Mouse (Mus musculus): ENCODE results near the gene Tbc1d19.

Gene Tbc1d19

DNA sequence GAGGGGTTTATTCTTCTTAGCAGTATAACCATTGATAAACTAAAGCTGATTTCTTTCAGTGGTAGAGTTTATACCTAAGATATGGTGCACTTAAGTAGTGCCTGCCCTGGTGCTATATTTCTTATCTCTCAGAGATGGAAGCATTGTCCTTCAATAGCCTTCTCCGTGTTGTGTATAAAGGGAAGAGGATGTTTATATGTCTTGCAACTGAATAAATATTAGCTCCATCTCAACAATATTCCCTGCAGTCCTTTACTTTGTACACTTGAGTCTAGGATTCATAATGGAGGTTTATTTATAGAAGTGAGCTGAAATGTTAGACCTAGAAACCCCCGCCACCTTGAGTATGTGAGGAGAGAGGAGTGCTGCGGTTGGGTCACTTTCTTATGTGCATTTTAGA, 93.4 kb downstream of the Tbc1d19 start:
- in situ Hi-C loops (cut with MboI, MseI) = no loop called here

DNA sequence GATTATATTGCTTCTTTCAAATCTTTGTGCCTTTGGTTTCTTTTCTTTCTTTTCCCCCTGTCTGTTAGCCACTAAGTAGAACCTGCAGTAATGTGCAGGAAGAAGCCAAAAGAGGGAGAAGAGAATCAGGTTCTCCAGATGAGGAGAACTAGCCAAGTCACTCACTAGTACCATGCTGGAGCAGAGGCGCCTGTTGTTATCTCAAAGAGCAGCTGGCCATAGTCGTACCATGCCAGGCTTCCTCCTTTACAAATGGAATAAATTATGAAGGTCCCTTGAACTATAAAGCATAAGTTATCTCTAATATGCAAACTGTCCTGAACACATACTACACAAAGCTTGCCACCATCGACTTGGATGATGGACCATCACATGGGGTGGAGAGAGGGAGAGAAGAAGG, 99.8 kb downstream of the Tbc1d19 start:
- in situ Hi-C loops (cut with MboI, MseI) = no loop called here

DNA sequence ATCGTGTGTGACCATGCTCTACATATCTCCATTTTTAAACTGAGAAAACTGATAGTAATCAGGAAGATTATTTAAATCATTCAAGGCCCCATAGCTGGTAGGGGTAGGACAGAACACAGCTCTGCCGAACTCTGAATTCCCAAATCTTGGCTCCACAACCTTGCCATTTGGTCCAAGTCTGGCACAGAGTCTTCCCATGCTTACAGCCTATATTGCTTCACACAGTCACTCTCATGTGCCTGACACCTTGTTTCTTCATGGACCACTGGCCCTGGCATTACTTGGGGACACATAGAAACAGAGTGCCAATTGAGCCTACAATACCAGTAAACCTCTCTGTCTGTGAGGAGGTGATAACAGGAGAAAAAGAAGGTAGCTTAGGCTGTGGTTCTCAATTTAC, 111.0 kb downstream of the Tbc1d19 start:
- in situ Hi-C loops (cut with MboI, MseI) = no loop called here

DNA sequence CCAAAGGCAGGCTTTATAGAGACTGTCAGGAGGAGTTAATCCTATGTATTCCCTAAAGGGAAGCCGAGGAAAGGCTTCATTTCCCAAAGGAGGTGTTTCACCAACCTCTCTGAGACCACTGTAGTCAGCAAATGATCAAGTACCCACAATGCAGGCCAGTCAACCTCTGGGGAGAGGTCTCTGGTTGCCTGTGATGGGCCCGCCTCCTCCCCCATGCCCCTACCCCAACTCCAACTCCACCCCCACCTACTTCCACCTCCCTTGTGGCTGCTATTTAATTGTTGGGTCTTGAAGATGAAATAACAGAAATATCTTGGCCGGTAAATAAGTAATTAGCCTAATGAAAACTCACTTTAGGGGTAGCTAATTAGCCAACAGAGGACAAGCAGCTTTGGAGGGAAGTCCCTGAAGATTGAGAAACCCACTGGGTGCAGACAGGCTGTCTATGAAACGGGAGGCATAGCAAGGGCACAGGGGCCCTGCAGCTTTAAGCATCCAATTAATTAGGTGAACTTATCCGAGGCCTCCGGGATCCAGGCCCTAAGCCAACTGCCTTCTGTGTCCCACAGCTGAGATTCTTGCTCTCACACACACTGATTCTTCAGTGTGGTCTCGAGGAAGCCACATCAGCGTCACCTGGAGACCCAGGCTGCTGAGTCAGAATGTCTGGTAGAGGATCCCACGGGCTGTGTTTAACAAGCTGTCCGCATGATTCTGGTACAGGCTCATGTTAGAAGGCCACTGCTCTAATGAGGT, 112.9 kb downstream of the Tbc1d19 start:
- in situ Hi-C loops (cut with MboI, MseI) = no loop called here

DNA sequence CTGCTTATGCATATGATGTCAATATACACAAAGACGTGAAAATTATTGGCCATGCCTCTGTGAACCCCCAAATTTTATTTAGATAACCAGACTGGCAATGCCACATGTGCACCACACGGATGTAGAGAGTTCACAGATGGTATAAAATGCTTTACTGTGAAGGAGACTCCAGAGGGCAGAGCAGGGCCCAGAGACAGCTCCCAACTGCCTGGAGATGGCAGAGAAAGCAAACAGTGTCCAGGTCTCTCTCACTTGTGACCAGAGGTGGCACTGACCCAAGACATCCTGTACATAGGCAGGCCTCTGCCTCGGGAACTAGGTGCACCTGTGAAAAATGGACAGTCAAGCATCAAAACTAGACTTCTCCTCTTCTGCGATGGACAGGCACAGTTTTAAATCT, 114.6 kb downstream of the Tbc1d19 start:
- in situ Hi-C loops (cut with MboI, MseI) = no loop called here

DNA sequence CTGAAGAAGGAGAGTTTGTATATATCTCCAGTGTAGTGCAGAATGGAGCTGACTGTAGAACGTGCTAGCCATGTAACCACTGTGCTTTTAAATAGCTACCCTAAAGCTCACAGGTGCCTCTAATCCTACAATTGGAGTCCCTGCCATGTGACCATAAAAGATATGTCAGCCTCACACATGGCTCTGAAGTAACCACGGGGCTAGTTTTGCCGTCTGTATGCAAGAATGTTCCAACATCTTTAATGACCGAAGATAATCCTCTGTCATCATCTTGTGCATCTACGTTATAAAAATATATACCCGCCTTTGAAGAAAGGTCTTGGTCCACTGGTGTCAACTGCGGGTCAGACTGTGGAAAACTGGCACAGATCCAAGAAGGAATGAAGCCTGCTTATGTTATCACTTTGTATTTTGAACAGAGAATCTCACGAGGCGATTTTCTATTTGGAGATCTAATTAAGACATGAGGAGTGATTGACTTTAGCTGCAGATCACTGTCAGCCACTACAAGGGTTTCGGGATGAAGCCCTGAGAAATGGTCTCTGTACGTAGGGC, 117.0 kb downstream of the Tbc1d19 start:
- in situ Hi-C loops (cut with MboI, MseI) = no loop called here

DNA sequence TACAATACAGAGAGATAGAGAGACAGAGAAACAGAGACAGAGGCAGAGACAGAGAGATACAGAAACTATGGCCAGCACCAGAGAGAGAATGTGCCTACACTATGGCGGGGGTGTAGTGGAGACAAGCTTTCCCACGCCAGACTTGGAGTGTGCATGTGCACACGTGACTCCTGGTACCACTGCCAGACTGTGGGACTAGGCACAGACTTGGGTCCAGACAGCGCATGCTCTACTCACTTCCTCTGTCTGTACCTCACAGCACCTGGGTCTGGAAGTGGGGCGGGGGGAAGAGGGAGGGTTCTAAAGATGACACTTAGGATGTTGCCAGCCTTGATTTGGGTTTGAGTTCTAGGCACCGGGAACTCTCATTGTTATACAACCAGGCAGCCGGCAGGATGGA, 118.5 kb downstream of the Tbc1d19 start:
- in situ Hi-C loops (cut with MboI, MseI) = no loop called here

DNA sequence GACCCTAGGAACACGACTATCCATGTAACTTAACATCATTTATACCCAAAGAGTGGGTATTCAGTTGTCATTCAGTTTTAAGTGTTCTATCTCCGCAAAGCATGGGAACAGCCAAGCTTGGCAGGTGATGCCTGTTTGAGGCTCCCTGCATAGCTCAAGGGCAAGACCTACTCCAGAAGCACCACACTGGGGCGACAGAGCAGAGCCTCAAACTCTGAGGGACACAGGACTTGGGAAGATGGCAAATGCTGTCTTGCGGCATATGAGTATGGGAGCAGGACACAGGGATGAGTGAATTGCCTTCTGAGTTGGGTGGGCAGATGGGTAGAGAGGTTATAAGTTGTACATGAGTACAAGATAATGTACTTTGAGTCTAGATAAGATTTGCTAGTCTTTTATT, 119.1 kb downstream of the Tbc1d19 start:
- in situ Hi-C loops (cut with MboI, MseI) = no loop called here

DNA sequence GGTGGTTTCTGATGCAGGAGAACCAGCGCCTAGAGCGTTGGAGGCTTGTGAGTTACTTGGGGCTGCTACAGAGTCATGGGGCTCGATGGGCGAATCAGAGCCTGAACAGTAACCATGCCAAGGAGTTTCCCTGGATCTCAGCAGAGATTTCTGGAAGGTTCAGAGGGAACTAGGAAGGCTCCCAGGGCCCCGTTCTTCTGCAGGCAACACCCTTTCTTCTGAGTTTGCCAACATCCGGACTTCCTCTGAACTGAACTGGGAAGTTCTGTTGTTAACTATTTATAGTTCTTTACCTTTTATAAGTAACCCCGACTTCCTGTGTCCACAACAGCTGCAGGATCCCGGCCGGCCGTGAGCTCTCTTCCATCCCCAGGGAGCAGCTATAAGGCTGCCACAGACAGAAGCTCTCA, 119.8 kb downstream of the Tbc1d19 start:
- in situ Hi-C loops (cut with MboI, MseI) = no loop called here

DNA sequence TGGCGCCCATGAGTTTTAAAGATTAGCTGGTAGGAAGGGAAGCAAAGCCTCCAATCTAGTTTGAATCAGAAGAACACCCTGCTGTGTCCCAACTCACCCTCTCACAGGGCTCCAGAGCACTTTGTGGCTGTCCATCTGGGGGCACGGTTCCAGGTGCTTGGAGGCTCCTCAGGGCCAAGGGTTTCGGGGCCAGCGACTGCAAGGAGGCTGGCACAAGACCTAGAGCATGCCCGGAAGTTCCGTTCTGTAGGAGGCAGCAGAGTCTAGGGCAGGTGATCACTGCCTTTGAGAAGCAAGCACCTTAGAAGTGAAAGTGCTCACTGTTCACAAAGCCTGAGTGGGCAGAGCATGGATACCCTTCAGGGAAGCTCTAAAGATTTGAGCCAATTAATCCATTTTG, 120.4 kb downstream of the Tbc1d19 start:
- in situ Hi-C loops (cut with MboI, MseI) = loop anchor here (10.0 kb wide), 1 partner anchor 695 kb away; no protein-coding TSS in a partner anchor

DNA sequence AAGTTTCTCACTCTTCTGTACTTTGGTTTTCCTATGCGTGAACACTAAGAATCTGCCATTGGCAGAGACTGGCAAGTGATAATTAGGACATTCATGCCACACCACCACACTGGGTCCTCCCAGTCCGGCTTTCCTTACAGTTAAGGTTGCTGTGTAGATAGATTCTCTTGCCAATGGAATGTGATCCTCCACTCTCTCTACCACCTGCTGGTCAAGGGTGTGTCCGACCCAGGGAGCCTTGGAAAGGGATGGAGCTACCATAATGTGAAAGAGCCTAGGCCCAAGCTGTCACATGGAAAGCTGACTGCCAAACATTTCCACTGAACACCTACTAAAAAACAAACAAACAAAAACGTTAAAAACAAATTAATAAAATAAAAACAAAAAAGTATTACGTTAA, 121.6 kb downstream of the Tbc1d19 start:
- in situ Hi-C loops (cut with MboI, MseI) = loop anchor here (10.0 kb wide), 1 partner anchor 694 kb away; no protein-coding TSS in a partner anchor

DNA sequence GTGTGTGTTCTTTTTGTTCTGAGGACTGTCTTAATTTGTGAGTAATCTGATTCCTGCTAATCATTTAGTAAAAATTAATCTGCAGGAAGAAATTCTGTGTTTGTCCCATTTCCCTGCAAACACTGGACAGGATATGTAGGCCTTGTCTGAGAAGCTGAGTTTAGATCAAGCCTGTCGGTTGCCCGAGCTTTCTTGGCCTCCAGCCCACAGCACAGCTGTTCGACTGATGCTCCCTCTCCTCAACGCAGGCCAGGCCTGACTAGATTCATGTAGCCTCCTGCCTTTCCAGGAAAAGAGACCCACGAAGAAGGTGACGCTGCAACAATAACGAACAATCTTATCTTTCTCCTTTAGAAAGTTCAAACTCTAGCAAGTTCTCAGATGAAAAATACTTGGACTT, 124.2 kb downstream of the Tbc1d19 start:
- in situ Hi-C loops (cut with MboI, MseI) = loop anchor here (10.0 kb wide), 1 partner anchor 691 kb away; no protein-coding TSS in a partner anchor

DNA sequence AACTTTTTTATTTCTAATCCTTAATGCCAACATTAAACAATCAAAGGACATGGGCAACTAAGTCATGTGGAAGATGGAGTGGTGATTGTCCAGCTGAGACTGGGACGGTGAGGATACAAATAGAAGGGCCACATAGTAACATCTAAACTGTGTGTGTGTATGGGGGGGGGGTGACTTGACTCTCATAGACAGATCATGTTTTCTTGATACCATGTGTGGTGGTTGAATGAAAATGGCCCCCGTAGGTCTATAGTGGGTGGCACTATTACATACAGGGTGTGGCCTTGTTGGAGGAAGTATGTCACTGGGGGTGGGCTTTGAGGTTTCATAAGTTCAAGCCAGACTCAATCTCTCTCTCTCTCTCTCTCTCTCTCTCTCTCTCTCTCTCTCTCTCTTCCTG, 124.6 kb downstream of the Tbc1d19 start:
- in situ Hi-C loops (cut with MboI, MseI) = loop anchor here (10.0 kb wide), 1 partner anchor 691 kb away; no protein-coding TSS in a partner anchor

DNA sequence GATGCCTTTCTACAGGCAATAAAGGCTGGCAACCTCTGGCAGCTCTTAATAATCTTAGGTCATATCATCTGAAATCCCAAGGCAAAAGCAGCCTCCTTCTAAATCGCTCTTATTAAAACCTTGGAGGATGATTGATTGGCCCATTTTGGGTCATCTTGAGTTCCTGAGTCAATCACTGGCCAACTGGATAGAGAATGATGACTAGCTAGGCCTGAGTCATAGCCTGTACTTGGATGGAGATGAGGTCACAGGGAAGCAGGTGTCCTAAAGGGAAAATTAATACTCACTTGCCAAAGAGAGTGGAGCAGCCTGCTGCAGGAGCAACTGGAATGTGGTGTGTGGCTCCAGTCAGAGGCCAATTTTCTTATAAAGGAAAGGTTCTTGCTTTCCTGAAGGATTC, 125.4 kb downstream of the Tbc1d19 start:
- in situ Hi-C loops (cut with MboI, MseI) = loop anchor here (10.0 kb wide), 1 partner anchor 690 kb away; no protein-coding TSS in a partner anchor

DNA sequence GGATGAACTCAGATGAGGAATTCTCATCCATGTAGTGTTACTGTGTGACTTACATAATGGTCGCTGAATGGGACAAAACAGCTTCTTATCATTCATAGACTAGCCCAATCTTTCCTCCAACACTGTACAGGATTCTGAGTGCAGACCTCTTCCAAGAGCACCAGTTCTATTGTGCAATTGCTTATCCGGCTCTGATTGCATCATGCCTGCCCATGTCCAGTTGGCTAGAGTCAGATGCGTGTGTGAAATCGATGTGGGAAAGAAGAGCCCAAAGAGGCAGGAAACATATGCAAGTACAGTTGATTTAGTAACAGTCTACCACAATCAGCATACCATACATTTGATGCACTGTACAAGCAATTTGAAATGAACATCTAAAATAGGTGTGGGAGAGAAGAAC, 127.8 kb downstream of the Tbc1d19 start:
- in situ Hi-C loops (cut with MboI, MseI) = loop anchor here (10.0 kb wide), 1 partner anchor 688 kb away; no protein-coding TSS in a partner anchor

DNA sequence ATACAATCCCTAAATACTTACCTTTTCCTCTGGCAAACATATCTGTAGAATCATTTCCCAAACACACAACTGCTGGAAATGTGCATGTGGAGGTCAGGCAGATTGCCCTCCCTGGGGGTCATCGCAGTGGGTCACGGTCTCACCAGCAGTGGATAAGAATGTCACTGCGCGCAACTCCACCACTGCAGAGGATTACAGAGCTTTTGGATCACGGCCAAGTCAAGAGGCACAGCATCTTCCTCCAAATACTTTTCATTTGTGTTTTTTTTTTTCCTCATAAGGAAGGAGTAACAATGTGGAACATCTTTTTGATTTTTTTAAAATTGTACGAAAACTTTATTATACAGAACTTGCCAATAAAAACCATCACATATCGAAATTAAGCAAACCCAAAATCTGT, 129.6 kb downstream of the Tbc1d19 start:
- in situ Hi-C loops (cut with MboI, MseI) = loop anchor here (10.0 kb wide), 1 partner anchor 686 kb away; no protein-coding TSS in a partner anchor

DNA sequence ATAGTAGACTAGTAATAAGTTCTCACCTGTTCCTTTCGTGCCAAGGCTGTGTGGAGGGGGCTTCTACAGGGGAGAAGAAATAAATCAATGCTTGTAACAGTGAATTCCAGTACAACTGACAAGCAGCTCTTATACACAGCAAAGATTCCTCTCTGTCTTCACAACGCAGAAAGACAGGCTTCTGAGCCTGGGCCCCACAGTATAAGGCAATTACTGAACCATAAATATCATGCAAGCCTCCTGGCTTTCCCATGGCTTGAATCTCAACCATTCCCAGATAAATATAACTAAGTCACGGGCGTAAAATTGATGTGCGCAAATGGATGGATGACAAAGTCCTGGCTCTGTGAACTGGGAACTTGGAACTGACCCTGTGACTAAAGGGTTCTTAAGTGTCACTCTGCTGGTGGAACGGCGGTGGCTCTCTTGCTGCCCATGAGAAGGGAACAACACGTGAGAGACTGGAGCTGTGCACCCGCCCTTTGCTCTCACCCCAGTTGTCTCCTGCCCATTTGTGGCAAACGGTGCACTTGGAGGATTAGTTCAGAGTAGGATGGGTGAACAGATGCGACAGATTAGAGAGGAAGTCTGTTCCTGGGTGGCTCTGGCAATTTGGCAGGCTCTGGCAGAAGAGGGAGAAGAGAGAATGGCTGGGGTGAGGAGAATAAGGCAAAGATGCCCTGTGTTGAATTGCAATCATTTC, 132.1 kb downstream of the Tbc1d19 start:
- in situ Hi-C loops (cut with MboI, MseI) = no loop called here

DNA sequence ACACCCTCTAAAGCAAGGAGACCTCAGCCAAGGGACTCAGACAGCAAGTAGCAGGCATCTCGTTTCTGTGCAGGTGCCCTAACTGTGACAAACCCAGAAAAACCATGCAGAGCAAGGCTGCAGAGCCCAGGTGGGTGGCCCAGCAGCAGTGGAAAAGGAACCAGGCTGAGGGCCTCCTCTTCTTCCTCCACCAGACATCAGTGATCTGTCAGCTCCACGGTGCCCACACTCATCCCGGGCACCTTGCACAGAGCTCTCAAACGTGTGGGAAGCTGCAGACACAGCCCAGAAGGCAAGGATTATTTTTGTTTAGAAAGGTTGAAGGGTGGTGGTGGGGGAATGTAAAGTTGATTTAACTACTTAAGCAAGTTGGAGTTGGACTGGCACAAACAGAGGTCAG, 132.9 kb downstream of the Tbc1d19 start:
- in situ Hi-C loops (cut with MboI, MseI) = no loop called here

DNA sequence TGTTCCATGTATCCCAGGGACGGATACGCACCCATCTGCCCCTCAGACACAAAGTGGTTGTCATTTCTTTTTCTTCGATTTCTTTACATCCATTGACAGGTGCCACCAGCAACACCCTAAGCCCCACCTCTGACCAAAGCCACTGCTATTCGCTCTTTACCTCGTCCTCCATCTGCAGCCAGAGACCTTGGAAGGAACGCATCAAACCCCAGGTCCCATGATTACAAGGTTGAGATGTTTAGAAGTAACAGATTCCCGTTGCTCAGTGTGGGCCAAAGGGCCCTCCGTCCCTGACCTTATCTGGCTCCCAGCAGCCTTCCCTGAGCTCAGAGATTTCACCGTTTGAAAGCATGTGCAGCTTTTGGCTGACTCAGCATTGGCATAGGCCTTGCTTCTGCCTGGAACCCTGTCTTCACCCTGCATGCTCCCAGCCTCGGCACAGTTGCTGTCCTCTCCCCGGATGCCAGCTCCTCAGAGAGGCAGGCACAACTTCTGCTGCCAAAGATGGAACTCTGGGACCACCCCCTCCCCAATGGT, 134.0 kb downstream of the Tbc1d19 start:
- in situ Hi-C loops (cut with MboI, MseI) = no loop called here

DNA sequence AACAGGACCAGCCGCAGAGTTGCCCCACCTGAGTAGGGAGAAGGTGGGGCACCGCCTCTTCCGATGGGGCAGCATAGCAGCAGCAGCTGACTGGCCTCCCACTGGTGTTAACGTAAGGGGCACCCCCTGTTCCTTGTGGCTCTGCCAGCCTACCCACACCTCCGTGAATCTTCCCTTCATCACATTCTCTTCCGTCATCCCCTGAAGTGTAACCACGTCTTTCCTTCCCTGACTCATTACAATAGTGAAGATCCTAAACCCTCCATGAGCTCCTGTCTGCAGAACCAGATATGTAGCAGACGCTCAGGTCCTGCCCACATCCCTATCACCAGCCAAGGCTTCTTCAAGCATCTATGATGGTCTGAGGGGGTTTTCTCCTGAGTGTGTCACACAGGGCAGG, 137.3 kb downstream of the Tbc1d19 start:
- in situ Hi-C loops (cut with MboI, MseI) = no loop called here

DNA sequence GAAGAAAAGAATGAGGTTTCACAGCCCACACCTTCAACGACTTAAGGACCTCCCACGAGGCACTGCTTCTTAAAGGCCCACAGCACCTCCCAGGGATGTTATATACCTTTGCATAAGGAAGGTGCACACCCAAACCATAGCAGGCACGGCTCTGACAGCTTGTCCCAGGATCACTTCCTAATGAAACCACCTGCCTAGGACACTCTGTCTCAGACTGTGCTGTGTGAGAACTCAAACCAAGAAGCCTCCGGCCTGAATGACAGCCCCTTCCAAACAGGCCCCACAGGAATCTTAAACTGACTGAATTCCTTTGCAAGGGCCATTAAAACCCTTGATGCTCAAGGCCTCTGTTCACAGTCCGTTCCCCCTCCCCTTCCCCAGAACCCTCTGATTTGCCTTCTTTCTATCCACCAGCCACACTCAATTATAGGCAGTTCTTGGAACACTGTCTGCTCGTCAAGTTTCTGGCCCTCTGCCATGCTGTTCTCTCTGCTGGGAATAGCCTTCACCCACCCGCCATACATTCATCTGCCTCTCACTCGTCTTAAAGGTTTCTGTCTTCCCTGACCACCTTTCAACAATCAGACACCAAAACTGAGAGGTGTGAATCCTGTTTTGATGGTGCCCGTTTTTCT, 138.3 kb downstream of the Tbc1d19 start:
- in situ Hi-C loops (cut with MboI, MseI) = no loop called here
